In the genomic region with DNA sequence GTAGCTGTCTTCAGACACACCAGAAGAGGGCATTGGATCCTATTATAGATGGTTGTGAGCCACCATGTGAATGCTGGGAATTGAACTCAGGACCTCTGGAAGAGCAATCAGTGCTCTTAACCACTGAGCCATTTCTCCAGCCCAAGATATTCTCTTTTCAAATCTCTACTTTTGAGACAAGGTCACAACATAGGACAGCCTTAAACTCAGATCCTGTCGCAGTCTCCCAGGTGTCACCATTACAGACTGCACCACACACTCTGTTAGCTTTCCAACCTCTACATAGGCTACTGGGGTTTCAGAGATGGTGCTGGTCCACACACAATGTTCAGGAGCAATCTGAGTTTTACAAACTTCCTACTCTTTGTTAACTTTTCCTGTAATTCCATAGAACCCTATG, we compare ENCODE assay signal across 8 mouse cellular contexts. TPM values are rescaled to one million over a fixed set of nuclear protein-coding genes. Genes with fewer than 3 reads are reported as not detected.
DNase-seq lines count a peak whose midpoint lies in the region; ATAC-seq and TF ChIP-seq lines count a peak whose summit lies in the region.
"Not testable (repeated sequence)": the region's sequence is repeated elsewhere in the genome, so short reads cannot be mapped to it uniquely, and the experiment has no call there.

No protein-coding gene starts in this region.

- H3K4me3 ChIP-seq in CH12.LX (replicated peaks in 1 of 3; ENCODE audit: low read depth in 2 of 3, low read length in 2 of 3, poor library complexity in 1 of 3) = peak overlapping the region; percentile 73 to 97 (median 85)
- peak overlapping the region; percentile 74 for H3K4me3 ChIP-seq in embryonic facial prominence, embryonic 12.5 days
- peak overlapping the region; percentile 70; the same call in 1 of the 2 replicates for H3K4me3 ChIP-seq in forebrain, postnatal 0 days (ENCODE audit: low read depth, low read length)
- H3K4me3 ChIP-seq in hindbrain, embryonic 12.5 days = peak overlapping the region; percentile 72
- peak overlapping the region; percentile 60 for H3K4me3 ChIP-seq in kidney, postnatal 0 days (replicated peaks; ENCODE audit: low read depth, low read length)
- peak overlapping the region; percentile 71 for H3K4me3 ChIP-seq in liver, embryonic 15.5 days (replicated peaks)
- H3K4me3 ChIP-seq in midbrain, embryonic 13.5 days (replicated peaks) = peak overlapping the region; percentile 66
- peak overlapping the region; percentile 95 for H3K4me3 ChIP-seq in stomach, embryonic 16.5 days (replicated peaks; ENCODE audit: low read length)

- ATAC-seq in embryonic facial prominence, embryonic 12.5 days (ENCODE audit: insufficient number of reproducible peaks, insufficient read depth, low FRiP score, low TSS enrichment); forebrain, postnatal 0 days; hindbrain, embryonic 12.5 days (ENCODE audit: low FRiP score); kidney, postnatal 0 days (replicated peaks; ENCODE audit: low FRiP score, low read depth); liver, embryonic 15.5 days (ENCODE audit: insufficient read depth); midbrain, embryonic 13.5 days; stomach, embryonic 16.5 days (ENCODE audit: insufficient read depth, low FRiP score): not testable (repeated sequence)

- peaks cover 26 to 46% of the 10 kb centered on the region in 2 experiments for H3K36me3 ChIP-seq in CH12.LX (replicated peaks in 1 of 2; ENCODE audit: control insufficient read depth in 1 of 2, insufficient read depth in 1 of 2, low read length in 1 of 2)
- peaks cover 34% of the 10 kb centered on the region for H3K36me3 ChIP-seq in embryonic facial prominence, embryonic 12.5 days
- peaks cover 30% of the 10 kb centered on the region for H3K36me3 ChIP-seq in forebrain, postnatal 0 days (ENCODE audit: insufficient read depth)
- H3K36me3 ChIP-seq in hindbrain, embryonic 12.5 days = peaks cover 27% of the 10 kb centered on the region
- peaks cover 24% of the 10 kb centered on the region for H3K36me3 ChIP-seq in kidney, postnatal 0 days (ENCODE audit: insufficient read depth, low read length)
- H3K36me3 ChIP-seq in liver, embryonic 15.5 days (replicated peaks) = peaks cover 35% of the 10 kb centered on the region
- peaks cover 39% of the 10 kb centered on the region for H3K36me3 ChIP-seq in midbrain, embryonic 13.5 days
- H3K36me3 ChIP-seq in stomach, embryonic 16.5 days (ENCODE audit: control insufficient read depth, insufficient read depth, low read length) = peaks cover 13% of the 10 kb centered on the region; the same call in 1 of the 2 replicates

- not testable (repeated sequence) for H3K27me3 ChIP-seq in CH12.LX (replicated peaks); embryonic facial prominence, embryonic 12.5 days; forebrain, postnatal 0 days (ENCODE audit: insufficient read depth, low read length); hindbrain, embryonic 12.5 days; kidney, postnatal 0 days (ENCODE audit: insufficient read depth, low read length); liver, embryonic 15.5 days; midbrain, embryonic 13.5 days; stomach, embryonic 16.5 days (ENCODE audit: control insufficient read depth, insufficient read depth, low read length)

- TF ChIP-seq RAD21 in CH12.LX (IDR thresholded peaks at IDR 0.05; ENCODE audit: low read depth, low read length) = not testable (repeated sequence)

- TF ChIP-seq CTCF in CH12.LX (conservative IDR thresholded peaks at IDR 0.05 in 1 of 2, IDR thresholded peaks at IDR 0.05 in 1 of 2; ENCODE audit: low read depth in 2 of 2, low read length in 2 of 2); forebrain, postnatal 0 days (IDR thresholded peaks at IDR 0.05; ENCODE audit: low read depth); kidney, postnatal 0 days (IDR thresholded peaks at IDR 0.05; ENCODE audit: low read depth): not testable (repeated sequence)

- dilution Hi-C loops in CH12.LX (cut with MboI; ENCODE audit: extremely low pct_ligation_motif_present, extremely low pct_unique_long_range_greater_than_20kb, low sequenced_read_pairs) = not testable (repeated sequence)

- H3K4me1 ChIP-seq in CH12.LX (ENCODE audit: control insufficient read depth in 1 of 2, insufficient read depth in 2 of 2) = peaks cover 0 to 31% of the 10 kb centered on the region in 2 experiments; a peak in 2 of 4 replicates
- peaks cover 15% of the 10 kb centered on the region for H3K4me1 ChIP-seq in embryonic facial prominence, embryonic 12.5 days
- H3K4me1 ChIP-seq in forebrain, postnatal 0 days (ENCODE audit: insufficient read depth) = peaks cover 12% of the 10 kb centered on the region; the same call in 1 of the 2 replicates
- peaks cover 21% of the 10 kb centered on the region for H3K4me1 ChIP-seq in hindbrain, embryonic 12.5 days
- not testable (repeated sequence) for H3K4me1 ChIP-seq in kidney, postnatal 0 days (replicated peaks; ENCODE audit: insufficient read depth, low read length); stomach, embryonic 16.5 days (ENCODE audit: control insufficient read depth, insufficient read depth, low read length)
- H3K4me1 ChIP-seq in liver, embryonic 15.5 days (replicated peaks) = peaks cover 33% of the 10 kb centered on the region
- H3K4me1 ChIP-seq in midbrain, embryonic 13.5 days (replicated peaks) = peaks cover 30% of the 10 kb centered on the region

- TF ChIP-seq POLR2A in CH12.LX (IDR thresholded peaks at IDR 0.05; ENCODE audit: low read depth, low read length) = not testable (repeated sequence)

- WGBS in embryonic facial prominence, embryonic 12.5 days = 82% methylated on average over 1 of the region's 1 CpGs
- 71% methylated on average over 1 of the region's 1 CpGs for WGBS in forebrain, postnatal 0 days
- WGBS in hindbrain, embryonic 12.5 days = 87% methylated on average over 1 of the region's 1 CpGs
- 85% methylated on average over 1 of the region's 1 CpGs for WGBS in kidney, postnatal 0 days
- whole genome bisulfite sequencing in liver, embryonic 15.5 days (ENCODE audit: insufficient replicate concordance) = 68% methylated on average over 1 of the region's 1 CpGs
- WGBS in midbrain, embryonic 13.5 days = 86% methylated on average over 1 of the region's 1 CpGs
- WGBS in stomach, embryonic 16.5 days = 63% methylated on average over 1 of the region's 1 CpGs

- H3K4me2 ChIP-seq in CH12.LX (ENCODE audit: insufficient read depth, low read depth, poor library complexity, severe bottlenecking) = peak overlapping the region; percentile 87
- H3K4me2 ChIP-seq in embryonic facial prominence, embryonic 12.5 days (replicated peaks) = peak overlapping the region; percentile 70
- peak overlapping the region; percentile 84 for H3K4me2 ChIP-seq in forebrain, postnatal 0 days (ENCODE audit: low read depth)
- peak overlapping the region; percentile 74 for H3K4me2 ChIP-seq in hindbrain, embryonic 12.5 days (replicated peaks)
- peak overlapping the region; percentile 85 for H3K4me2 ChIP-seq in kidney, postnatal 0 days (ENCODE audit: low read length)
- H3K4me2 ChIP-seq in liver, embryonic 15.5 days = peak overlapping the region; percentile 92
- H3K4me2 ChIP-seq in midbrain, embryonic 13.5 days (replicated peaks) = peak overlapping the region; percentile 70
- H3K4me2 ChIP-seq in stomach, embryonic 16.5 days (ENCODE audit: low read depth, low read length) = peak overlapping the region; percentile 71

- TF ChIP-seq EP300 in CH12.LX (IDR thresholded peaks at IDR 0.05; ENCODE audit: low read length) = not testable (repeated sequence)

- H3K9me3 ChIP-seq in CH12.LX (replicated peaks; ENCODE audit: low read length); embryonic facial prominence, embryonic 12.5 days; forebrain, postnatal 0 days (ENCODE audit: low read length); hindbrain, embryonic 12.5 days (replicated peaks); kidney, postnatal 0 days (replicated peaks; ENCODE audit: low read length); liver, embryonic 15.5 days (replicated peaks); midbrain, embryonic 13.5 days; stomach, embryonic 16.5 days (replicated peaks; ENCODE audit: control insufficient read depth, low read length): not testable (repeated sequence)

- H3K27ac ChIP-seq in CH12.LX (ENCODE audit: insufficient read depth, low read depth); embryonic facial prominence, embryonic 12.5 days; forebrain, postnatal 0 days (ENCODE audit: low read depth, low read length); hindbrain, embryonic 12.5 days; kidney, postnatal 0 days; liver, embryonic 15.5 days (replicated peaks); midbrain, embryonic 13.5 days: not testable (repeated sequence)
- peak overlapping the region; percentile 94; the same call in 1 of the 2 replicates for H3K27ac ChIP-seq in stomach, embryonic 16.5 days (ENCODE audit: low read length)

- H3K9ac ChIP-seq in CH12.LX (ENCODE audit: insufficient read depth, low read depth) = peak overlapping the region; percentile 66
- H3K9ac ChIP-seq in embryonic facial prominence, embryonic 12.5 days = peak overlapping the region; percentile 71
- H3K9ac ChIP-seq in forebrain, postnatal 0 days = 0 out of 2 replicates have a peak overlapping the region, but pooled peaks have one; percentile 62
- H3K9ac ChIP-seq in hindbrain, embryonic 12.5 days = not testable (repeated sequence)
- H3K9ac ChIP-seq in kidney, postnatal 0 days (ENCODE audit: low read depth, low read length) = peak overlapping the region; percentile 74; the same call in 1 of the 2 replicates
- peak overlapping the region; percentile 67; the same call in 1 of the 2 replicates for H3K9ac ChIP-seq in liver, embryonic 15.5 days
- peak overlapping the region; percentile 79; the same call in 1 of the 2 replicates for H3K9ac ChIP-seq in midbrain, embryonic 13.5 days (replicated peaks)
- peak overlapping the region; percentile 87 for H3K9ac ChIP-seq in stomach, embryonic 16.5 days (ENCODE audit: low read length)

- peak; percentile 37 for DNase-seq in CH12.LX (ENCODE audit: extremely low read depth)
- DNase-seq in forebrain, postnatal 0 days; kidney, postnatal 0 days (ENCODE audit: low spot score): not testable (repeated sequence)

- H3K79me2 ChIP-seq in CH12.LX (replicated peaks; ENCODE audit: control insufficient read depth, extremely low read depth, insufficient read depth, poor library complexity, severe bottlenecking) = peaks cover 12% of the 10 kb centered on the region

- in situ Hi-C loops in CH12.LX (cut with MboI; ENCODE audit: low pct_ligation_motif_present, low pct_unique_long_range_greater_than_20kb, low sequenced_read_pairs) = not testable (repeated sequence)

RNA-seq across cellular contexts. Expression of a gene that starts 1.3 kb away (rescaled TPM):
- total RNA-seq in CH12.LX (2012; rRNA removed) = 39.1 and 41.7 TPM in 2 replicates
- total RNA-seq in CH12.LX (2014; rRNA removed) = 88.7 and 90.4 TPM in 2 replicates
- 48.4 and 57.6 TPM in 2 replicates for polyA plus RNA-seq in CH12.LX (2012; ENCODE audit: insufficient read length, low read depth)
- polyA plus RNA-seq in embryonic facial prominence, embryonic 12.5 days (2016; fragmentation: Nextera tagmentation; extraction: Ambion mirVana) = 162 and 166 TPM in 2 replicates
- 75.2 and 102 TPM in 2 replicates for total RNA-seq in forebrain, postnatal 0 days (2014; rRNA removed)
- 79.1 and 87.6 TPM in 2 replicates for polyA plus RNA-seq in forebrain, postnatal 0 days (2015; fragmentation: Nextera tagmentation; extraction: Ambion mirVana)
- 108 and 122 TPM in 2 replicates for polyA plus RNA-seq in hindbrain, embryonic 12.5 days (2016; fragmentation: Nextera tagmentation; extraction: Ambion mirVana)
- 122 and 138 TPM in 2 replicates for polyA plus RNA-seq in kidney, postnatal 0 days (2015; fragmentation: Nextera tagmentation; extraction: Ambion mirVana)
- polyA plus RNA-seq in liver, embryonic 15.5 days (2015; fragmentation: Nextera tagmentation; extraction: Ambion mirVana) = 54.7 and 57.7 TPM in 2 replicates
- 127 and 130 TPM in 2 replicates for polyA plus RNA-seq in midbrain, embryonic 13.5 days (2015; fragmentation: Nextera tagmentation; extraction: Ambion mirVana)
- polyA plus RNA-seq in stomach, embryonic 16.5 days (2015; fragmentation: Nextera tagmentation; extraction: Ambion mirVana) = 130 and 140 TPM in 2 replicates

RNA-seq across cellular contexts. Expression of a gene that starts 1.3 kb away (rescaled TPM):
- total RNA-seq in CH12.LX (2012; rRNA removed) (178 and 250 TPM in 2 replicates), CH12.LX (2014; rRNA removed) (417 and 427 TPM in 2 replicates)
- polyA plus RNA-seq in CH12.LX (2012; ENCODE audit: insufficient read length, low read depth) = 353 and 354 TPM in 2 replicates
- 320 and 335 TPM in 2 replicates for polyA plus RNA-seq in embryonic facial prominence, embryonic 12.5 days (2016; fragmentation: Nextera tagmentation; extraction: Ambion mirVana)
- 134 and 150 TPM in 2 replicates for total RNA-seq in forebrain, postnatal 0 days (2014; rRNA removed)
- 193 and 233 TPM in 2 replicates for polyA plus RNA-seq in forebrain, postnatal 0 days (2015; fragmentation: Nextera tagmentation; extraction: Ambion mirVana)
- 246 and 257 TPM in 2 replicates for polyA plus RNA-seq in hindbrain, embryonic 12.5 days (2016; fragmentation: Nextera tagmentation; extraction: Ambion mirVana)
- polyA plus RNA-seq in kidney, postnatal 0 days (2015; fragmentation: Nextera tagmentation; extraction: Ambion mirVana) = 211 and 212 TPM in 2 replicates
- 61.4 and 70.5 TPM in 2 replicates for polyA plus RNA-seq in liver, embryonic 15.5 days (2015; fragmentation: Nextera tagmentation; extraction: Ambion mirVana)
- 279 and 280 TPM in 2 replicates for polyA plus RNA-seq in midbrain, embryonic 13.5 days (2015; fragmentation: Nextera tagmentation; extraction: Ambion mirVana)
- polyA plus RNA-seq in stomach, embryonic 16.5 days (2015; fragmentation: Nextera tagmentation; extraction: Ambion mirVana) = 149 and 166 TPM in 2 replicates

RNA-seq across cellular contexts. Expression of a gene that starts 7.2 kb away (rescaled TPM):
- total RNA-seq in CH12.LX (2012; rRNA removed) (18.1 and 21.2 TPM in 2 replicates), CH12.LX (2014; rRNA removed) (28.1 and 29.2 TPM in 2 replicates)
- 31.1 and 35.5 TPM in 2 replicates for polyA plus RNA-seq in CH12.LX (2012; ENCODE audit: insufficient read length, low read depth)
- 54.5 and 57.6 TPM in 2 replicates for polyA plus RNA-seq in embryonic facial prominence, embryonic 12.5 days (2016; fragmentation: Nextera tagmentation; extraction: Ambion mirVana)
- 54.8 and 61.9 TPM in 2 replicates for total RNA-seq in forebrain, postnatal 0 days (2014; rRNA removed)
- polyA plus RNA-seq in forebrain, postnatal 0 days (2015; fragmentation: Nextera tagmentation; extraction: Ambion mirVana) = 97.2 and 103 TPM in 2 replicates
- polyA plus RNA-seq in hindbrain, embryonic 12.5 days (2016; fragmentation: Nextera tagmentation; extraction: Ambion mirVana) = 71.8 and 79.8 TPM in 2 replicates
- polyA plus RNA-seq in kidney, postnatal 0 days (2015; fragmentation: Nextera tagmentation; extraction: Ambion mirVana) = 49.5 and 52.6 TPM in 2 replicates
- 23.0 and 24.5 TPM in 2 replicates for polyA plus RNA-seq in liver, embryonic 15.5 days (2015; fragmentation: Nextera tagmentation; extraction: Ambion mirVana)
- polyA plus RNA-seq in midbrain, embryonic 13.5 days (2015; fragmentation: Nextera tagmentation; extraction: Ambion mirVana) = 78.9 and 85.3 TPM in 2 replicates
- 45.2 and 47.6 TPM in 2 replicates for polyA plus RNA-seq in stomach, embryonic 16.5 days (2015; fragmentation: Nextera tagmentation; extraction: Ambion mirVana)

RNA-seq across cellular contexts. Expression of a gene that starts 7.4 kb away (rescaled TPM):
- total RNA-seq in CH12.LX (2012; rRNA removed) (99.3 and 113 TPM in 2 replicates), CH12.LX (2014; rRNA removed) (118 and 128 TPM in 2 replicates)
- polyA plus RNA-seq in CH12.LX (2012; ENCODE audit: insufficient read length, low read depth) = 65.9 and 80.0 TPM in 2 replicates
- 48.8 and 49.9 TPM in 2 replicates for polyA plus RNA-seq in embryonic facial prominence, embryonic 12.5 days (2016; fragmentation: Nextera tagmentation; extraction: Ambion mirVana)
- 16.7 and 20.0 TPM in 2 replicates for total RNA-seq in forebrain, postnatal 0 days (2014; rRNA removed)
- polyA plus RNA-seq in forebrain, postnatal 0 days (2015; fragmentation: Nextera tagmentation; extraction: Ambion mirVana) = 11.3 and 13.1 TPM in 2 replicates
- polyA plus RNA-seq in hindbrain, embryonic 12.5 days (2016; fragmentation: Nextera tagmentation; extraction: Ambion mirVana) = 38.2 and 39.5 TPM in 2 replicates
- 78.5 and 81.0 TPM in 2 replicates for polyA plus RNA-seq in kidney, postnatal 0 days (2015; fragmentation: Nextera tagmentation; extraction: Ambion mirVana)
- polyA plus RNA-seq in liver, embryonic 15.5 days (2015; fragmentation: Nextera tagmentation; extraction: Ambion mirVana) = 80.6 and 83.3 TPM in 2 replicates
- 29.1 and 31.1 TPM in 2 replicates for polyA plus RNA-seq in midbrain, embryonic 13.5 days (2015; fragmentation: Nextera tagmentation; extraction: Ambion mirVana)
- polyA plus RNA-seq in stomach, embryonic 16.5 days (2015; fragmentation: Nextera tagmentation; extraction: Ambion mirVana) = 74.9 and 75.2 TPM in 2 replicates

RNA-seq across cellular contexts. Expression of a gene that starts 20.9 kb away (rescaled TPM):
- total RNA-seq in CH12.LX (2012; rRNA removed) (not detected in 2 replicates), CH12.LX (2014; rRNA removed) (108 and 120 TPM in 2 replicates)
- 50.6 and 100 TPM in 2 replicates for polyA plus RNA-seq in CH12.LX (2012; ENCODE audit: insufficient read length, low read depth)
- polyA plus RNA-seq in embryonic facial prominence, embryonic 12.5 days (2016; fragmentation: Nextera tagmentation; extraction: Ambion mirVana) = not detected in 2 replicates
- 13.1 and 19.0 TPM in 2 replicates for total RNA-seq in forebrain, postnatal 0 days (2014; rRNA removed)
- polyA plus RNA-seq in forebrain, postnatal 0 days (2015; fragmentation: Nextera tagmentation; extraction: Ambion mirVana) = not detected in 2 replicates
- not detected in 2 replicates for polyA plus RNA-seq in hindbrain, embryonic 12.5 days (2016; fragmentation: Nextera tagmentation; extraction: Ambion mirVana)
- polyA plus RNA-seq in kidney, postnatal 0 days (2015; fragmentation: Nextera tagmentation; extraction: Ambion mirVana) = not detected in 2 replicates
- not detected in 2 replicates for polyA plus RNA-seq in liver, embryonic 15.5 days (2015; fragmentation: Nextera tagmentation; extraction: Ambion mirVana)
- not detected in 2 replicates for polyA plus RNA-seq in midbrain, embryonic 13.5 days (2015; fragmentation: Nextera tagmentation; extraction: Ambion mirVana)
- not detected in 2 replicates for polyA plus RNA-seq in stomach, embryonic 16.5 days (2015; fragmentation: Nextera tagmentation; extraction: Ambion mirVana)
